Mouse (Mus musculus) mouse embryonic stem cell (cell line): ENCODE measurements around the gene 4933427D14Rik.

Experiments
- in situ Hi-C, 2 experiments: fragments of 300-500 bp; cut with MboI; formaldehyde crosslinking; loops; 1 replicate in 1 of 2; 3 replicates in 1 of 2; pipeline ENCODE4 v1.14.3; 2019 to 2020; ENCODE audit warnings: low sequenced_read_pairs in 2 of 2, low pct_unique_long_range_greater_than_20kb in 1 of 2, mixed read lengths in 1 of 2; ENCODE audit not compliant: unreplicated experiment in 1 of 2

The 4933427D14Rik gene

DNA sequence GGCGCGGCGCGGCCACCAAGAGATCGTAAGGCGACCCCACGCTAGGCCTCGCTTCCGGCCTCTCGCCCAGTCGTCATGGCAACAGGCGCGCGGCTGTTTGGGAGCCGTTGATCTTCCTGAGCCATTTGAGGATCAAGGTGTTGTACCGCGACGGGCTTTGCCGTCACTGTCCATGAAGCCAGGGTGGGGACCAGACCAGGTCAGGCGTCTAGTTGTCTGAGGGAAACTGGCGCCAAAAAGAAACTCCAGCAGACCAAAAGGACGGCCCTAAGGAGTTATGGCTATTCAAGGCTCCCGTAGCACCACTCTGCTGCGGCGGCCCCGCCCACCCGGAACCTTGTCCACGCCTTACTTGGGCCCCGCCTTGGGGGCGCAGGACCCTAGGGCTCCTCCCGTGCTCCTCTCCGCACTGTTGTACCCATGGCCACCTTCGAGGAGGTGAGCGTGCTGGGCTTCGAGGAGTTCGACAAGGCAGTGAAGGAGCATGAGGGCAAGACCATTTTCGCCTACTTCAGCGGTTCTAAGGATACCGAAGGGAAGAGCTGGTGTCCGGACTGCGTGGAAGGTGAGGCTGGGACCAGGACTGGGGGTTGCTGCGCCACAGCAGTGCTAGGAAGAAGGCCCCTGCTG lies at the start of gene 4933427D14Rik, which contains the start of gene Txndc17:
4933427D14Rik (minus strand) TSS at position 256 of the 630 bp plus-strand sequence.
Txndc17 (plus strand) TSS at position 344 of the 630 bp plus-strand sequence.
- in situ Hi-C loops, result no loop called here

DNA sequence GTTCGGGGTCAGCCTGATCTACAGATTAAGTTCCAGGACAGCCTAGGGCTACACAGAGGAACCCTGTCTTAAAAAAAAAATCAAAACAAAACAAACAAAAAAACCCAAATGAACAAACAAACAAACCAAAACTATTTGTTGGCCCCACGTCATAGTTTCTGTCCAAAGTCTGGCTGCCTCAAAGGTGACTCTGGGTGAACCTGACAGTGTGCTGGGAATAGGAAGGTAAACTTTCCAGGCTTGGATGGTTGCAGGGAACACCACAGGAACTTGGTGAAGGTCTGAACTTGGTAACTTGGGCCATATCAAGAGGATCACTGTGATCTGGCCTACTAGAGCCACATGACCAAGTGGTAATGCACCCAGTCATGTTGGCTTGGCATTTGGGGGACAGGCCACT lies 49.2 kb upstream of the 4933427D14Rik start:
- in situ Hi-C loops, result no loop called here

DNA sequence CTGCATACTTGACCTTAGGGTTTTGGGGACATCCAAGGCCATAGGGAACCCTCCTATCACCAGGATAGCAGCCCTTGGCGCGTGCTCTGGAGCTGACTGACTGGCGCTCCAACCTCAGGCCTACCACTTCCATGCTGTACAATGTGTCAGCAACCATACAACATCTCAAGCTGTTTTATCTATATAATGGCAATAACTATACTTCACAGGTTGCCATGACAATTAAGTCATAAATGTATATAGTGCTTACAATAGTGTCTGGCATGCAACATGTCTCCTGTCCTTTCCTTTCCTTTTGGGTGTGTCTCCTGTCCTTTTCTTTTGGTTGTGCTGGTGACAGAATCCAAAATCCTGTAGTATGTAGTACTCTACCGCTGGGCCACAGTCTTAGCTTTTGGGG lies 48.4 kb upstream of the 4933427D14Rik start:
- in situ Hi-C loops, result no loop called here

DNA sequence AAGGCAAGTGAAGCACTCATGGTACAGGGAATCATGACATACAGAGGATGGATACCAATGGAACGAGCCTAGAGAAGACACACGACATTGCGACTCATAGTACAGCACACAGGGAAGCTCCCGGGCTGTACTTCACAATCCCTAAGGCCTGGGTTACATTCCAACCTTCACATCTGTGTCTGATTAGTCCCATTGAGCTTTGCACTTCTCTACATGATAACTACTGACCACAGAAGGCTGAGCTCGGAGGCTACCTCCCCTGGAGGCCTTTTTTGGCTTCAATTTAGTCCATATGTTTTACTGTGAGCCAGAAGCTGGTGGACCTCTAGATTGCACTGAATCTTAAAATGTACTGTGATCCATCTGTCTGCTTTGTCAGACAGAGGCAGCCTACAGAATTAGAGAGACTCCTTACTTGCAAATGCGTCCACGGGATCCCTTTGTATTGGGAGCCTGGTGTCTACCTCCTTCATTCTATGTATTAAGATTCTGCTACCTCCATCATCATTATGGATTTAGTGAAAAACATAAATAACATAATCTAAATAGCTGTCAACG lies 38.0 kb upstream of the 4933427D14Rik start:
- in situ Hi-C loops, result no loop called here

DNA sequence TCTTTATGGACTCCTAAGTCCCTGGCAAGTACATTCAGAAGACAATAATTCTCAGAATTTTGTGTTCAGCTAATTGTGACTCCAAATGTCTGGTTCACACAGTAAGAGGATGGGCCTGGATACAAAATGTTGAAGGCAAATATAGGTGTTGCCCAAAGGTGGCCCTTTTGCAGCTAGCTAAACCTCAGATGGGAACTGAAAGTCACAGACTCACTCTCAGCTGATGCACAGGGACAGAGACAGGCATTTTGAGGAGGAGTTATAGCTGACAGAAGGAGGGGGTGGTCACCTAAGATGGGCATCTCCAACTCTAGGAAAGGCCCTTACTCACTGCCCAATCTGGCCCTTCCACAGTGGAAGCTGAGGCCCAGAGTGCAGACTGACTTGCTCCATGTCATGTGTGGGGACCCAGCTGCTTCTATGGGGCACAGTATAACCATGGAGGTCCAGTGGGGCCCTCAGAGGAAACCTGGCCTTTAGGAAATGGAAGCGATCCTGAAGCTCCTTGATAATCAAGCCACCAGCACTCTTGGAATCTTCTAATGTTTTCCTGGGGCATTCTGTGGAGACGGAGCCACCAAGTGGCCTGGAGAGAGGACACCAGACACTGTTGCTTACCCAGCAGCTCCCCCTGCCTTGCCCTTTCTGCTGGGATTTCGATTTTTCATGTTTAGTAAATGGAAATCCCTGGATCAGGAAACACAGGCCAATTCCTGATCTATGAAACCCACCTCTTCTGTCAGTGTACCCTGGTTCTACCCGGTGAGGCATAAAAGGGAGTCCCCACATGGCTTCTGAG lies 33.0 kb upstream of the 4933427D14Rik start:
- in situ Hi-C loops, result no loop called here

DNA sequence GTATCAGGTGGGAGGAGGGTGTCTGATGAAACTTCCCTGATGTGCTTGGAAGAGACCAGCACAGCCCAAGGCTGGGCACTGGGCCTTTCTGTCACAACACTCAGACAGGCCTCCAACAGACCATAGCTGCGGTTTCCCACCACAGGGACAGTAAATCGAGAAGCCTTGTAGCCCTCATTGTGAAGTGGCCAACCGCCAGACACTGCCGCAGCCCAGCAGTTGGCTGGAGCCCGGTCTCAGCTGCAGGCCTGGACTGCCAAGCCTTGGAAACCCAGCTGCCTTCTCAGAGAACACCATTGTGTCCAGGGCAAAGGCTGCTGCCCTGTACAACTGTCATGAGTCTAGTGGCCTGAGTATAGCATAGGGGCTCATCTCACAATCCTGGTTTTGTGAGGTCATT lies 26.8 kb upstream of the 4933427D14Rik start:
- in situ Hi-C loops, result loop anchor here in 1 of 2 experiments (5.0 kb wide), 2 partner anchors 88 to 208 kb away; partner anchors contain the start of gene Mybbp1a

DNA sequence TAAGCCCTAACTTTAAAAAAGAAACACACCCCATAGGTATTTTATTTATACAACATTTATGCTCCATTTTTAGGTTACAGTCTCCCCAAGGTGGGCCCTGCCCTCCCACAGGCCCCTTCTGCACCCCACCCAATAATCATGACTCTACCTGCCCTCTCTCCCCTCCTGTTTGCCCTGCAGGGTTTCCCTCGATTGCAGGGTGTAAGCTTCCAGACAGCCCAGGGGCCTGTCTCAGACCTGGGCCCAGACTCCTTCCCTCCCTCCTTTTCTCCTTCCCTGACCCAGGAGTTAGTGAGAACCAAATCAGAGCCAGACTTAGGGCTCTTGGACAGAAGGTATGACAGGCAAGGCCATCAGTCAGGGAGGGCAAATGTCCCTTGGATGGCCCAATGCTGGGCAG lies 25.7 kb upstream of the 4933427D14Rik start:
- in situ Hi-C loops, result loop anchor here in 1 of 2 experiments (5.0 kb wide), 2 partner anchors 89 to 209 kb away; partner anchors contain the start of gene Mybbp1a

DNA sequence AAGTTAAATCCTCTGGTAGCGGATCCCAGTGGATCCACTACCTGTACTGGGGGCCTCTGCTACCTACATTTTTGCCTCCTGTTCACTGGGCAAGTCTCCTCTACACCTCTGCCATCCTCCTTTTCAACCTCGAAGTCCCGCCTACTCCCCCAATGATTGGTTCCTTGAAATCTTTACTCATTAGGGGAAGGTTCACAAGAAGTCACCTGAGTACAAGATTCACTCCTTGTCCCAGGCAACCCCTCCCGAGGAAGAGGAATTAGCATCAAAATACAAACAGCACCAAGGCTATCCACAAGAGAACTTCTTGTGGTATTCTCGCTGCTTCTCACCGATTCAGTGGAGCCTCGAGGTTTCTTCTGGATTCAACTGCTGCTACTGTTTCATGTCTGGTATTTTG lies 24.8 kb upstream of the 4933427D14Rik start:
- in situ Hi-C loops, result loop anchor here in 1 of 2 experiments (5.0 kb wide), 2 partner anchors 90 to 210 kb away; partner anchors contain the start of gene Mybbp1a

DNA sequence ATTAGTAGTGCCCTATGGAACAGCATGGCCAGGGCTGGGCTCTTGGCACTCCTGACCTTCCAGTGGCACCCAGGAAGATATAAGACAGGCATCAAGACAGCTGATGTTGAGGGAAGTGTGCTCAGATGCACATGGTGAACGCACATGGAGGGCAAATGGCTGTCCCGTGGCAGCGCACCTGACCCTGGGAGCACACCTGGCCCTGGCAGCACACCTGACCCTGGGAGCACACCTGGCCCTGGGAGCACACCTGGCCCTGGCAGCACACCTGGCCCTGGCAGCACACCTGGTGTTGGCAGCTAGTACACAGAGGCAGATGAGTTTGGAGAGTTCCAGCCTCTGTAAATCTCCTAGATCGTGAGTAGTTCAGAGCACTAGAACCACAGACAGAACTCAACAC lies 21.3 kb upstream of the 4933427D14Rik start:
- in situ Hi-C loops, result loop anchor here in 1 of 2 experiments (10.0 kb wide), 1 partner anchor 116 kb away; no protein-coding TSS in a partner anchor

DNA sequence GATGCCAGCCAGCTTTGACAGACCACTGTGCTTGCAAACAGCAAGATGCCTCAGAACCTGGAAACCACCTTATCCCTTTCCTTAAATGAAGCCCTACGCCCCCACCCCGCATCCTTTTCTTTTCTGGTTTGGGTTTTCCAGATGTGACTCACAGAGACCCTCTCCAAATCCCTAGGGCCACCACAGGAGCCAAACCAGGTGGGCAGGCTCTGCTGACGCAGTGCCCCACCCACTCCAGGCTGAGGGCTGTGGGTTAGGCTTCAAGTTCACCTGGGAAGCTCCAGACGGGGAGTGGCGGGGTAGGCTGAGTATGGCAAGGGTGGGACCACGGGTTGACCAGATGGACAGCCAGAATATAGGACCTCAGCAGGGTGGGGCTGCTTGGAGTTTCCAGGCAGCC lies 19.6 kb upstream of the 4933427D14Rik start:
- in situ Hi-C loops, result loop anchor here in 1 of 2 experiments (10.0 kb wide), 1 partner anchor 118 kb away; no protein-coding TSS in a partner anchor

DNA sequence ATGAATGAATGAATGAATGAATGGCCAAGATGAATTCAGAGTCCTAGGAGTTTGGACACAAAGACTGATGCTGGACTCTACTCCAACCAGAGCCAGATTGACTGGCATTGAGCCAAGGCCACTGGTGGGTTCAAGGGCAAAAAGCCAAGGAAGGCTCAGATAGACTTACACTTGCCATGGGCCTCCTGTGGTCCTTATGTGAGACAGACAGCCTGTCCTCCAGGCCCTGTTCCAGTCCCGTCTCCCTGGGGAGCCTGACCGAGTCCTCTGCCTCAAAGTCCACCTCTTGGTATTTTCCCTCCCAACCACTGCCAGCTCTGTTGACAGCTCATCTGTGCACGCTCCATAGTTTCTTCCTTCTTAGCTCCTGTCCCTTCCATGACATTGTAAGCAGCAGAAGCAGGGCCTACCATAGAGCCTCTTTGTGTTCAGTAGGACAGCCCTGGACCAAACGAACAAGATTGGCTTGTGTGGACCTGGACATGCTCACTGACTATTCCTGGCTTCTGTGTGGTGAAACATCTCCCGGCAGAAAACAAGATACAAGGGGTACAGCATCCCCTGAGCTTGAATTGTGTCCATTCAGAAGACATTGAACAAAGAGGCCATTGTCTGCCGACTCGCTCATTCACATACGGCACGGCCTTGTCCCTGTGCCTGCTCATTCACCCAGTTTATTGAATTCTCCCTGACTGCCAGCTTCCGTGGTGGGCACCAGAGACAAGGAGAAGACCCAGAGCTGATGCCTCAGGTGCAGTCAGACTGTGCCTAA lies 18.9 kb upstream of the 4933427D14Rik start:
- in situ Hi-C loops, result loop anchor here in 1 of 2 experiments (10.0 kb wide), 1 partner anchor 119 kb away; no protein-coding TSS in a partner anchor

DNA sequence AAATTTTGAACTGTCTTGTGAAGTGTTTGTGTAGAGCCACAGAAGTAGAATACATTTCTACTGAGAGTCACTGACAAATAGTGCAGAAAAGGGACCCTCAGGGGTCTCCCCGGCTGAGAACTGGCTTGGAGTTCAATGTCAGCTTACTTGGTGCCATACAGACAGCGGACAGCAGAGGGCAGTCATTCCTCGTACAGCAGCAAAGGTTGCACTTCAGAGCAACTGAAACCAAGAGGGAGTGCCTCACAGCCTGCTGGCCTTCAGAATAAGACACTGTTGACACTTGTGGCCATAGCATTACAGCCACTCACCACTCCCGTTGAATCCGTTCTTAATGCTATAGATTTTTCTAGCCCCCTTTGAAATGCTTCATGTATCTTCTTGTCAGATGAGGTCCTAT lies 17.6 kb upstream of the 4933427D14Rik start:
- in situ Hi-C loops, result loop anchor here in 1 of 2 experiments (10.0 kb wide), 1 partner anchor 120 kb away; no protein-coding TSS in a partner anchor

DNA sequence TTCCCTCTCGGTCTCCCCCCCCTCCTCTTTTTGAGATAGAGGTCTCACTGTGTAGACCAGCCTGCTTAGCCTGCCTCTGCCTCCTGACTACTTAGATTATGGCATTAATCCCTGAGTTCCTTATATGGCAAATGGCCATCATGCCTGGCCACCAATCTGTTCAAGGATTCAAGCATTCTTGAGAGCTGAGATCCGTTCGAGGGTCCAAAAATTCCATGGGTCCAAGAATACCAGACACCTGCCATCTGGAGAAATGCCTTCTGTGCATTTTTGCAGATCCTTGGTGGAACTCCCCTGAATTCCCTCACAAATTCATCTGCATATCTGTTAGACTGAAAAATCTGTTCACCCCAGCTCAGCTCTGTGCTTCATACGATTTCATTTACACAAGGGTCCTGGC lies 16.2 kb upstream of the 4933427D14Rik start:
- in situ Hi-C loops, result loop anchor here in 1 of 2 experiments (10.0 kb wide), 1 partner anchor 121 kb away; no protein-coding TSS in a partner anchor

DNA sequence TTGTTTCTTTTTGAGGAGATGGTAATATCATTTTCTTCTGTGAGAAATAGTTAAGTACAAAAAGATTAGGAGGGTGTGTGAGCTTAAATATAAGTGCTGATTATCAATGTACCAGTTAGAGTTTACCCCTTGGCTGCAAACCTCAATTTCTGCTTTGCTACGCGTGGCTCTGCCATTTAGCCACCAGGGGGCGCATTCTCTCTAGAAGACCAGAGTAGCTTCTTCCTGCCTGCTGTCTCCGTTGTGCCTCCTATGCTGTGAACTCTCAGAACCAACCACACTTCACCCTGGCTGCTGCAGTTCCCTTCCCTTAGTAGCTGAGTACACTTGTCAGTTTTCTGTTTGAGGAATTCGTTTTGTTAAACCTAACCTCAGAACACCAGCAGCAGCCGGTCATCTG lies 14.0 kb upstream of the 4933427D14Rik start:
- in situ Hi-C loops, result loop anchor here in 1 of 2 experiments (10.0 kb wide), 1 partner anchor 124 kb away; no protein-coding TSS in a partner anchor

DNA sequence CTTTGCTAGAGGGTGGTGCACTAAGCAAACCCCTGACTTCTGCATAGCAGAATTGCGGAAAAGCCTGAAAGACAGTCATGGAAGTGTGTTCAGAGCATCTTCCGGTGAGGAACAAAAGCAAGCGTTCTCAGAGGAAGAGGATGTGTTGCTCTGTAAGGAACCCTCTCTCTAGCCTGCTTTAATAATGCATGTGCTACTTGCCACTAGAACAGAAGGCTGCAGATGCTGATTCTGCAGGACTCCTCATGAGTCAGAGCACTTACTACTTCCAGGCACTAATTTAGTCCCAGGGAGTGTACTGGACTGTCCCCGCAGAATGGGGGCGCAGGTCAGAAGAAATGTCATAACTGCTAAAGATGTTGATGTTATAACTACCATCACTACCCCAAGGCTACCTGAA lies 9.9 kb upstream of the 4933427D14Rik start:
- in situ Hi-C loops, result loop anchor here in 1 of 2 experiments (5.0 to 10.0 kb wide), 2 partner anchors 100 to 208 kb away; no protein-coding TSS in a partner anchor

DNA sequence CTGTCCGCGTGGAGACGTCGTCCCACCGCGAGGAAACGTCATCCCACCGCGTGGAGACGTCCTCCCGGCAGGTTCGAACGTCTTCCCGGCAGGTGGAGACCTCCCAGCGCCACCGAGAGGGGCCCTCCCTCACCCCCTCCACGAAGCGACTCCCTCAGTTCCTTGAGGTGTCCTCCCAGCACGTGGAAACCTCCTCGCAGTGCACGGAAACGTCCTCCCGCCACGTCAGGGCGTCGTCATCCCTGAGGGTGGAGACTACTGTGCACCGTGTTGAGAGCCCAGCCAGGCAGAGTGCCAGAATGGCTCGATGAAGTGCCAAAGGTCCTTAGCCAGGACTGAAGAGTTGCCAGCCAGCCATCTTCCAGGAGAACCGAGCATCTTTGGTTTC lies 8.1 kb upstream of the 4933427D14Rik start, which contains the start of gene Med31:
Med31 (minus strand) TSS at position 183 of the 388 bp plus-strand sequence.
- in situ Hi-C loops, result loop anchor here in 1 of 2 experiments (5.0 to 10.0 kb wide), 2 partner anchors 102 to 209 kb away; no protein-coding TSS in a partner anchor

DNA sequence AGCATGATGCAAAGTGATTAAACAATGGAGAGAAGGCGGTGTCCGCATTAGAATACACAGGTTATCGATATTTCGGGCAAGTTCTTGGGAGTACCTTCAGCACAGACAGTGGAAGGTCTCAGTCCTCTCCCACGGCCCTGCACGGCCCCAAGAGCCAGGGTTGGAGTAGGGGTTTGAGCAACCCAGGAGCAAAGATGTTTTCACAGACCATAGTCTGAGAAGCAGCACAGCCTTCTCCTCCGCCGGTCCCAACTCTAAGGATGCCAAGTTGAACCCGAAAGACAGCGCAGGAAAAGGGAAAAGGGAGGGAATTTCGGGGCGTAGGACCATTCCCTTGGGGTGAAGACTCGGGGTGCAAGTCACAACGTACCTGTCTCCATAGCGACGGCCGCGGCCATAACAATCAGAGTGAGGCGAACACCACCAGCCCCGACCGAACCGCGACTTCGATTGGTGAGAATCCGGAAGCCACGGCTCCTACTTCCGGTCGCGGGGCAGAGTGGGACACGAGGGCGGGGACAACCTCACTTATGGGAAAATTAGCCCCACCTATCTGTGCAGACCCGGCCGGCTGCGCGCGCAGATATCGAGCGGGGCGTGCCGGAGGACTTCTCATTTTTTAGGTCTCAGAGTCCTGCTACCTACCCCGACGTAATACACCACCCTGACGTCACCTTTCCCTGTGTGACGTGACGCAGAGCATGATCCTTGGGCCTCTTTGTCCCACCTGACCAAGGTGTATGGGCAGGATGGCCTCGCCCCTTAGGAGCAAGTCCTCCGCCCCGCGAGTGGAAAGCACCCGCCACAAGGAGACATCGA lies 7.5 kb upstream of the 4933427D14Rik start:
- in situ Hi-C loops, result loop anchor here (5.0 to 10.0 kb wide), 3 partner anchors 103 to 210 kb away; no protein-coding TSS in a partner anchor
